Mouse (Mus musculus) neural tube, embryonic 13.5 days (tissue): ENCODE results near the gene H2afx. TPM values are rescaled to one million over a fixed set of nuclear protein-coding genes. Genes with fewer than 3 reads are reported as not detected.

Source experiments
- ATAC-seq: fragments of 200-750 bp; cut with Nextera tagmentation; 2 replicates; pipeline ENCODE4 v1.8.0; 2017; ENCODE audit warnings: low read depth, mild to moderate bottlenecking, moderate TSS enrichment, moderate library complexity
- H3K27ac ChIP-seq: fragments of 300-500 bp; sonication (generic); replicated peaks from 2 replicates; pipeline ENCODE4 v1.5.1; 2015; ENCODE audit warnings: moderate library complexity, mild to moderate bottlenecking, inconsistent platforms
- H3K27me3 ChIP-seq: fragments of 300-500 bp; sonication (generic); 2 replicates; pipeline ENCODE4 v1.6.1; 2015; ENCODE audit warnings: mild to moderate bottlenecking, inconsistent platforms
- H3K36me3 ChIP-seq: fragments of 300-500 bp; sonication (generic); 2 replicates; pipeline ENCODE4 v1.6.1; 2015; ENCODE audit warnings: mild to moderate bottlenecking, inconsistent platforms
- H3K4me1 ChIP-seq: fragments of 300-500 bp; sonication (generic); replicated peaks from 2 replicates; pipeline ENCODE4 v1.6.1; 2015; ENCODE audit warnings: inconsistent platforms
- H3K4me2 ChIP-seq: fragments of 300-500 bp; sonication (generic); 2 replicates; pipeline ENCODE4 v1.6.1; 2015; ENCODE audit warnings: inconsistent platforms, mild to moderate bottlenecking, moderate library complexity
- H3K4me3 ChIP-seq: fragments of 300-500 bp; sonication (generic); 2 replicates; pipeline ENCODE4 v1.5.1; 2015; ENCODE audit warnings: mild to moderate bottlenecking, inconsistent platforms
- H3K9ac ChIP-seq: fragments of 300-500 bp; sonication (generic); 2 replicates; pipeline ENCODE4 v1.6.1; 2015; ENCODE audit warnings: moderate library complexity, mild to moderate bottlenecking, inconsistent platforms
- H3K9me3 ChIP-seq: fragments of 300-500 bp; sonication (generic); 2 replicates; pipeline ENCODE4 v1.6.1; 2016; ENCODE audit warnings: inconsistent platforms
- WGBS: fragments of 180-500 bp; shearing (Covaris S2); methylation state at CpG from one replicate; pipeline ENCODE4 v1.1.7; 2015; 5-methylcytosine and 5-hydroxymethylcytosine counted together
- polyA plus RNA-seq: library from polyadenylated mRNA; unstranded; fragments of >200 nt; fragmentation: Nextera tagmentation; extraction: Ambion mirVana; gene quantifications from 2 replicates; pipeline ENCODE4 v1.2.1, GENCODE M21; 2015

Gene H2afx
- polyA plus RNA-seq, 1 experiment from 2014 or later, result 131 TPM

- ATAC-seq, result no peak
- H3K4me2 ChIP-seq, result no peak overlapping the region
- H3K4me3 ChIP-seq, result no peak overlapping the region
- H3K4me1 ChIP-seq, result peaks cover 30% of the 10 kb centered on the region
- no peaks in the 10 kb centered on the region for H3K9me3 ChIP-seq
- peaks cover 25% of the 10 kb centered on the region for H3K36me3 ChIP-seq
- no peak overlapping the region for H3K27ac ChIP-seq
- H3K9ac ChIP-seq, result no peak overlapping the region
- H3K27me3 ChIP-seq, result no peaks in the 10 kb centered on the region
- 79% methylated on average over 2 of the region's 2 CpGs for WGBS
These were observed 27.2 kb upstream of the H2afx start for GRCm38 (mm10) chr9:44307248-44307647.

- H3K9ac ChIP-seq, result no peak overlapping the region
- no peak for ATAC-seq
- peaks cover 18% of the 10 kb centered on the region for H3K4me1 ChIP-seq
- H3K27me3 ChIP-seq, result no peaks in the 10 kb centered on the region
- H3K4me3 ChIP-seq, result no peak overlapping the region
- no peak overlapping the region for H3K4me2 ChIP-seq
- H3K27ac ChIP-seq, result no peak overlapping the region
- WGBS, result 65% methylated on average over 3 of the region's 3 CpGs
- H3K36me3 ChIP-seq, result peaks cover 42% of the 10 kb centered on the region
- H3K9me3 ChIP-seq, result no peaks in the 10 kb centered on the region
These were observed 24.7 kb upstream of the H2afx start for GRCm38 (mm10) chr9:44309756-44310155.

- Histone ChIP-seq H3K27me3 (no peaks in the 10 kb centered on the region), H3K27ac (peak overlapping the region; percentile 33; the same call in 1 of the 2 replicates), H3K4me2 (peak overlapping the region; percentile 30), H3K36me3 (peaks cover 51% of the 10 kb centered on the region), H3K4me1 (peaks cover 15% of the 10 kb centered on the region), H3K4me3 (0 out of 2 replicates have a peak overlapping the region, but pooled peaks have one; percentile 1), H3K9me3 (no peaks in the 10 kb centered on the region), H3K9ac (peak overlapping the region; percentile 47; the same call in 1 of the 2 replicates)
- 33% methylated on average over 10 of the region's 10 CpGs for WGBS
- no peak for ATAC-seq
These were observed 23.8 kb upstream of the H2afx start for GRCm38 (mm10) chr9:44310750-44311135.

GRCm38 (mm10) chr9:44311136-44312134 is 23.1 kb upstream of the H2afx start:
- H3K27ac ChIP-seq, result peak overlapping the region; percentile 33; the same call in 1 of the 2 replicates
- ATAC-seq, result no peak

GRCm38 (mm10) chr9:44313476-44314256 is 20.8 kb upstream of the H2afx start:
- Histone ChIP-seq H3K4me3 (no peak overlapping the region), H3K27ac (no peak overlapping the region), H3K4me1 (peaks cover 34% of the 10 kb centered on the region), H3K9me3 (no peaks in the 10 kb centered on the region), H3K4me2 (no peak overlapping the region), H3K27me3 (no peaks in the 10 kb centered on the region), H3K36me3 (peaks cover 70% of the 10 kb centered on the region), H3K9ac (no peak overlapping the region)
- ATAC-seq, result no peak
- WGBS, result 81% methylated on average over 19 of the region's 19 CpGs

More at GRCm38 (mm10) chr9:44311136-44312134, 23.1 kb upstream of the H2afx start:
- 0 out of 2 replicates have a peak overlapping the region, but pooled peaks have one; percentile 1 for H3K4me3 ChIP-seq
- peaks cover 15% of the 10 kb centered on the region for H3K4me1 ChIP-seq
- peaks cover 58% of the 10 kb centered on the region for H3K36me3 ChIP-seq
- H3K4me2 ChIP-seq, result peak overlapping the region; percentile 30
- H3K27me3 ChIP-seq, result no peaks in the 10 kb centered on the region
- no peaks in the 10 kb centered on the region for H3K9me3 ChIP-seq
- WGBS, result 4% methylated on average over 27 of the region's 27 CpGs
- H3K9ac ChIP-seq, result peak overlapping the region; percentile 47; the same call in 1 of the 2 replicates

- Histone ChIP-seq H3K9me3 (no peaks in the 10 kb centered on the region), H3K4me1 (peaks cover 39% of the 10 kb centered on the region), H3K9ac (no peak overlapping the region), H3K27ac (no peak overlapping the region), H3K4me3 (no peak overlapping the region), H3K36me3 (peaks cover 70% of the 10 kb centered on the region), H3K27me3 (no peaks in the 10 kb centered on the region), H3K4me2 (no peak overlapping the region)
- WGBS, result 87% methylated on average over 4 of the region's 4 CpGs
- no peak for ATAC-seq
These were observed 20.3 kb upstream of the H2afx start for GRCm38 (mm10) chr9:44314257-44314547.

GRCm38 (mm10) chr9:44314910-44315309 is 19.6 kb upstream of the H2afx start:
- Histone ChIP-seq H3K9ac (no peak overlapping the region), H3K36me3 (peaks cover 70% of the 10 kb centered on the region), H3K27me3 (no peaks in the 10 kb centered on the region), H3K4me1 (peaks cover 41% of the 10 kb centered on the region), H3K4me3 (no peak overlapping the region), H3K4me2 (no peak overlapping the region), H3K27ac (no peak overlapping the region), H3K9me3 (no peaks in the 10 kb centered on the region)
- 93% methylated on average over 18 of the region's 18 CpGs for WGBS
- no peak for ATAC-seq

GRCm38 (mm10) chr9:44317452-44317851 is 17.0 kb upstream of the H2afx start:
- peak overlapping the region; percentile 38; the same call in 1 of the 2 replicates for H3K9ac ChIP-seq
- no peak overlapping the region for H3K27ac ChIP-seq
- no peak for ATAC-seq
- no peak overlapping the region for H3K4me3 ChIP-seq
- H3K4me2 ChIP-seq, result peak overlapping the region; percentile 96
- no peaks in the 10 kb centered on the region for H3K27me3 ChIP-seq
- H3K36me3 ChIP-seq, result peaks cover 52% of the 10 kb centered on the region
- no peaks in the 10 kb centered on the region for H3K9me3 ChIP-seq
- WGBS, result 76% methylated on average over 4 of the region's 4 CpGs
- H3K4me1 ChIP-seq, result peaks cover 36% of the 10 kb centered on the region

- Histone ChIP-seq H3K9ac (peak overlapping the region; percentile 96), H3K4me3 (peak overlapping the region; percentile 88), H3K9me3 (no peaks in the 10 kb centered on the region), H3K4me2 (peak overlapping the region; percentile 96), H3K4me1 (peaks cover 36% of the 10 kb centered on the region), H3K27ac (no peak overlapping the region), H3K36me3 (peaks cover 44% of the 10 kb centered on the region), H3K27me3 (no peaks in the 10 kb centered on the region)
- 63% methylated on average over 5 of the region's 5 CpGs for WGBS
- ATAC-seq, result no peak
These were observed 16.2 kb upstream of the H2afx start for GRCm38 (mm10) chr9:44318076-44318825.

GRCm38 (mm10) chr9:44318826-44319095 is 15.7 kb upstream of the H2afx start:
- Histone ChIP-seq H3K4me3 (peak overlapping the region; percentile 88), H3K27me3 (no peaks in the 10 kb centered on the region), H3K9me3 (no peaks in the 10 kb centered on the region), H3K27ac (no peak overlapping the region), H3K4me2 (peak overlapping the region; percentile 96), H3K4me1 (peaks cover 36% of the 10 kb centered on the region), H3K36me3 (peaks cover 39% of the 10 kb centered on the region), H3K9ac (peak overlapping the region; percentile 96)
- no peak for ATAC-seq
- 44% methylated on average over 3 of the region's 3 CpGs for WGBS

GRCm38 (mm10) chr9:44319105-44319886 is 15.2 kb upstream of the H2afx start:
- H3K27me3 ChIP-seq, result no peaks in the 10 kb centered on the region
- peak overlapping the region; percentile 96 for H3K4me2 ChIP-seq
- peaks cover 33% of the 10 kb centered on the region for H3K36me3 ChIP-seq
- H3K27ac ChIP-seq, result peak overlapping the region; percentile 84
- peaks cover 36% of the 10 kb centered on the region for H3K4me1 ChIP-seq
- peak overlapping the region; percentile 88 for H3K4me3 ChIP-seq
- no peak; the same call in none of the 2 replicates for ATAC-seq
- WGBS, result 3% methylated on average over 37 of the region's 37 CpGs
- H3K9ac ChIP-seq, result peak overlapping the region; percentile 96
- H3K9me3 ChIP-seq, result no peaks in the 10 kb centered on the region
